Mouse (Mus musculus) layer of hippocampus, adult 9-11 months (tissue): ENCODE measurements around the gene Heatr4.
"Not testable (repeated sequence)": the region's sequence is repeated elsewhere in the genome, so short reads cannot be mapped to it uniquely, and the experiment has no call there.

Source experiments
- DNase-seq: peaks from one replicate; pipeline ENCODE4 v3.0.0; 2022

The Heatr4 gene

GRCm38 (mm10) chr12:83997221-83997620 is 12.6 kb upstream of the Heatr4 start:
- DNase-seq: no peak

GRCm38 (mm10) chr12:83989378-83989777 is 4.7 kb upstream of the Heatr4 start:
- DNase-seq: no peak

GRCm38 (mm10) chr12:83988483-83988882 is 3.8 kb upstream of the Heatr4 start:
- no peak for DNase-seq

- peak; percentile 84 for DNase-seq
Measured at GRCm38 (mm10) chr12:83987583-83988441, 3.2 kb upstream of the Heatr4 start, which contains the start of gene Acot2. TSS of gene Acot2 (plus strand) at chr12:83987861.

GRCm38 (mm10) chr12:83987242-83987582 is 2.6 kb upstream of the Heatr4 start:
- no peak for DNase-seq

- DNase-seq: no peak
Measured at GRCm38 (mm10) chr12:83981615-83982014, 3.0 kb downstream of the Heatr4 start.

- DNase-seq: no peak
Measured at GRCm38 (mm10) chr12:83978862-83979261, 5.8 kb downstream of the Heatr4 start.

- DNase-seq: peak; percentile 39
Measured at GRCm38 (mm10) chr12:83972117-83972516, 12.5 kb downstream of the Heatr4 start.

- DNase-seq: no peak
Measured at GRCm38 (mm10) chr12:83965235-83965634, 19.4 kb downstream of the Heatr4 start.

- DNase-seq: no peak
Measured at GRCm38 (mm10) chr12:83958278-83958677, 26.4 kb downstream of the Heatr4 start.

- DNase-seq: no peak
Measured at GRCm38 (mm10) chr12:83951711-83952575, 32.7 kb downstream of the Heatr4 start.

GRCm38 (mm10) chr12:83950840-83951701 is 33.6 kb downstream of the Heatr4 start:
- DNase-seq: no peak

GRCm38 (mm10) chr12:83950493-83950839 is 34.2 kb downstream of the Heatr4 start, which contains the start of gene Riox1:
TSS of gene Riox1 (plus strand) at chr12:83950608.
- peak; percentile 86 for DNase-seq

GRCm38 (mm10) chr12:83949776-83950492 is 34.7 kb downstream of the Heatr4 start:
- DNase-seq: no peak

- no peak for DNase-seq
Measured at GRCm38 (mm10) chr12:83949043-83949442, 35.6 kb downstream of the Heatr4 start.

- DNase-seq: no peak
Measured at GRCm38 (mm10) chr12:83947260-83947811, 37.3 kb downstream of the Heatr4 start.

GRCm38 (mm10) chr12:83941938-83942337 is 42.7 kb downstream of the Heatr4 start:
- no peak for DNase-seq

- DNase-seq: no peak
Measured at GRCm38 (mm10) chr12:83940031-83940430, 44.6 kb downstream of the Heatr4 start.

GRCm38 (mm10) chr12:83939332-83939731 is 45.3 kb downstream of the Heatr4 start:
- no peak for DNase-seq

- not testable (repeated sequence) for DNase-seq
Measured at GRCm38 (mm10) chr12:83938592-83938991, 46.1 kb downstream of the Heatr4 start.

GRCm38 (mm10) chr12:83937600-83937999 is 47.1 kb downstream of the Heatr4 start:
- DNase-seq: no peak
